Mouse (Mus musculus): Measurements from ENCODE around the gene Rprd1b.

GRCm38 (mm10) chr2:158144750-158145527, 116.6 kb downstream of the Rprd1b start:
- TF ChIP-seq POLR2A (IDR thresholded peaks at IDR 0.05; ENCODE audit: insufficient read length, low read depth): no peak
- TF ChIP-seq MYOG (IDR thresholded peaks at IDR 0.05; ENCODE audit: control insufficient read depth in 1 of 3, insufficient read depth in 1 of 3, insufficient read length in 2 of 3, low read depth in 2 of 3): no peak
- TF ChIP-seq SRF (IDR thresholded peaks at IDR 0.05; ENCODE audit: control insufficient read depth, insufficient read length, low read depth): no peak
- no peak for TF ChIP-seq MAX (IDR thresholded peaks at IDR 0.05; ENCODE audit: low read depth)
- TF ChIP-seq USF1 (IDR thresholded peaks at IDR 0.05; ENCODE audit: low read depth): no peak
- TF ChIP-seq CEBPB (IDR thresholded peaks at IDR 0.05; ENCODE audit: insufficient read depth, poor library complexity, severe bottlenecking): no peak
- no peak for TF ChIP-seq MYOD1 (IDR thresholded peaks at IDR 0.05; ENCODE audit: control insufficient read depth in 1 of 3, insufficient read length in 2 of 3, low read depth in 2 of 3)
- TF ChIP-seq TCF12 (IDR thresholded peaks at IDR 0.05; ENCODE audit: insufficient read depth, poor library complexity, severe bottlenecking): no peak
- no peak for TF ChIP-seq POLR2AphosphoS2 (IDR thresholded peaks at IDR 0.05; ENCODE audit: insufficient read length, low read depth)
- no peak for TF ChIP-seq E2F4 (IDR thresholded peaks at IDR 0.05; ENCODE audit: insufficient read depth)
